Mouse (Mus musculus) kidney, adult 18-20 months (tissue): ENCODE measurements around the gene Camkmt.
A peak's percentile ranks its signal among the peaks of the same experiment; 100 is the strongest.

Source experiments
- DNase-seq: peaks from one replicate; pipeline ENCODE4 v3.0.0; 2021

Camkmt gene

GRCm38 (mm10) chr17:85091762-85092161 is 1.4 kb downstream of the Camkmt start:
- no peak for DNase-seq

- DNase-seq, result no peak
These were observed 6.0 kb downstream of the Camkmt start for GRCm38 (mm10) chr17:85096396-85096795.

DNA sequence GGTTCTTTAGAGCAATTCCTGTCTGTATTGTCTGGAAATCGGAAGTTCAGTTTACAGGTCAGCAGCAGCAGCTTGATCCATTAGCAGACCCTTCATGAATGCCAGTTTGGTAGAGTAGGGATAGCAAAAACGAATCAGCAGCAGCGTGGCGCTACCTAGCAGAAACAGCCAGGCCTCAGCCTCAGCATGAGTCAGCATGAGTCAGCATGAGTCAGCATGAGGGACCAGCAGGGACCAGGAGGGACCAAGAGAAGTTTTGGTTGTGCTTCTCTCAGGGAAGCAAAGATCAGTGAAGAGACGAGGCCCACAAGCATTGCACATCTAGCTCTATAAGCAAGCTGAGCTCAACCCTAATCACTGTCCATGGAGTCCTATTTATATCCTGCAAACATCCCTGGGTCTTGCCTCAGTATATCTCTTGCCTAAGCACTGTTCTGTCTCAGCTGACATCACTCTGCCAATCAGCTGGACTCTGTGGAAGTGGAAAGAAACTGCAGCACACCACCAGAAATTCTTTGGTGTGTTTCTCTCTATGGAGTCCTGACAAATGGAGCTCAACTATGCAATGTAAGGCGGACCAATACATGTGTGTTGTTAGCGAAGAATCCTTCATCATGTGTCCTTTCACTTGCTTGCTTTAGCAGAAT is 8.4 kb downstream of the Camkmt start:
- DNase-seq, result no peak

DNA sequence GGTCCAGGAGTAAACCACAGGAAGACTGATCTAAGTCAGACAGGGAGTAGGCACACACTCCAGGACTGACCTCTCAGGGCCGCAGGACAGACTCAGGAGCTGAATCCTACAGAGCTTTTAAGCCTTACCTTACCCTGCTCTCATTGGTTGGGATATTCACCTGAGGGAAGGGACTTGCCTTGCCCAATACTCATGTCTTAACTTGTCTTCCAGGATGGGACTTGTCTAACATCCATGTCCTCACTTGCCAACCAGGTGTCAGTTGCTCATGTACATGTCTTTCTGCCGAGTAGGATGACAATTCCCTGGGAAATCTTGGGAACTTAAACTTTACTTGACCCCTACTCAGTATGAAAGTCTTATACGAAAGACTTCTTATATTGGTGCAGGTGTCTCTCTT is 9.9 kb downstream of the Camkmt start:
- DNase-seq, result no peak

GRCm38 (mm10) chr17:85101751-85102150 is 11.4 kb downstream of the Camkmt start:
- no peak for DNase-seq

GRCm38 (mm10) chr17:85103310-85103709 is 13.0 kb downstream of the Camkmt start:
- DNase-seq, result no peak

GRCm38 (mm10) chr17:85110640-85111039 is 20.3 kb downstream of the Camkmt start:
- no peak for DNase-seq

DNA sequence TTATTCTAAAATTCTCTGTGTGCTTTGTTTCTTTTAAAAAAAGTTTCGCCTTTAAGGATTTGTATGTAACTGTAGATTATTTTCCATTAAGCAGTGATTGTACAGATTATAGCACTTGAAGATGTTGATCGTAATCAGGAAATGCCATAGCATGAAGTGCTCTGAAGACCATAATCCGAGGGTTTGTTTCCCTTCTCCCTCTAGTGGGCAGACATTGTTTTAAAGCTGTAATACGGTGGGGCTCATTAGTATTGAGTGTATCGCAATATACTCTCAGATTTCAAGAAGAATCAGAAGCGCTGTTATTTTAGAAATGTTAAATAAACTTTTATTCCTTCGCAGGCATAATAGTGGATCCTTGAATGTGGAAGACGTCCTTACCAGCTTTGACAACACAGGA is 23.1 kb downstream of the Camkmt start:
- no peak for DNase-seq

DNA sequence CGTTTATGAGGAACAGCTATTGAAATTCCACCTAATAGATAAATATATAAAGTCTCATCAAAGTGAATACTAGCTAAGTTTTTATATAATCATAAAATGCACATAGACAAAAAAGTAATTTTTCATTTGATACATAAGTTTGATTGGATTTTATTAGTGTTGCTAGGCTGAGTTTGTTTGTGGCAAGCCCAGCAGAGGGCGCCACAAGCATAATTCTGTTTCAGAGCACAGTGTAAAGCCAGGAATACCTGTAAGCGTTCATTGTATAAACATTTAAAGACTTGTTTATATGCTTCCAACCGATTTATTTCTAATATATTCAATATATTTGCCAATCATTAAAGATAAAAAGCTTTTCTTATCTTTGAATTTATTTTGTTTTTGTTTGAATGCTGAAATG is 26.3 kb downstream of the Camkmt start:
- DNase-seq, result peak; percentile 66

GRCm38 (mm10) chr17:85138393-85138792 is 48.0 kb downstream of the Camkmt start:
- DNase-seq, result no peak

DNA sequence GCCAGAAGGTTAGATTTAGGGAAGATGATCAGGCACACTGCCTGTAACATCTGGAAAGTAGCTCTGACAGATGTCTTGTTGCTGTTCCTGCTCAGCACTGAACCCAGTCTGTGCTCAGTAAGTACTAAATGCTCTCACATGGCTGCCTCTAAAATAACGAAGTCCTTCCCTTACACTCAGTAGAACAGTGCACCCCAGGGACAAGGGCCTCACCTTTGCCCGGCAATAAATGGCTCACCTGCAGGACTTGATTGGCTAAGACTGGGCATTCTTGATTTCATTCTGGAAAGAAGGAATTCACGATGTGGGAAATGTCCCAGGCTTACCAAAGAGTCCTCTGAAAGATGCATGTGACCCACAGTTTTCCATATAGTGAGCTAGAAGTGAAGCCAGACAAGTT is 51.3 kb downstream of the Camkmt start:
- DNase-seq, result no peak

DNA sequence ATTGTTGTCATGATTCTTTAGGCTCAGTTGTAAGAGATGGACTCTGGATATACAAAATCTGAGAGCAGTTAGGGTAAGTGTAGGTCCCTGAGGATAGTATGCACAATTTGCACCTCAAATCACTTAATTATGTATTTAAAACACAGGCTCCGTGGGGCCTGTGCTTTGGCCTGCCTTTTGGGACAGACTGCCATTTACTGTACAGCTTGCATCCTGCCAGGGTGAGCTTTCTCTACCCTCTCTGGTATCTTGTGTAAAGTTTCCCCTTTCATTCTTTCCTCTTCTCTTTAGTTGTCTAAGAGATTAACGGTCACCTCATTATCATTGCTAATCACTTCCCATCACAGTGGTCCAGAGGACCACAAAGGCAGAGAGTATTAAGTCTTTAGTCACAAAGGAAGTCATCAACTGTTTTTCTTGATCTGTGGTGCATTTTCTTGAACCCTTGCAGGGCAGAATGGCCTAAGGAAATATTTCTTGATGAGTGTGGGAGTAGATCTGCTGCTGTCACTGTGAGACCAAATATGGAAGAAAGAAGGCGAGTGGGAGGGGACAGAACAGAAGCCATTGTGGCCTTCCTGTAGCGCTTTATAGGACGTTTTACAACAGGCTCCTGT is 52.3 kb downstream of the Camkmt start:
- no peak for DNase-seq

- DNase-seq, result no peak
These were observed 53.8 kb downstream of the Camkmt start for GRCm38 (mm10) chr17:85144141-85144540.

DNA sequence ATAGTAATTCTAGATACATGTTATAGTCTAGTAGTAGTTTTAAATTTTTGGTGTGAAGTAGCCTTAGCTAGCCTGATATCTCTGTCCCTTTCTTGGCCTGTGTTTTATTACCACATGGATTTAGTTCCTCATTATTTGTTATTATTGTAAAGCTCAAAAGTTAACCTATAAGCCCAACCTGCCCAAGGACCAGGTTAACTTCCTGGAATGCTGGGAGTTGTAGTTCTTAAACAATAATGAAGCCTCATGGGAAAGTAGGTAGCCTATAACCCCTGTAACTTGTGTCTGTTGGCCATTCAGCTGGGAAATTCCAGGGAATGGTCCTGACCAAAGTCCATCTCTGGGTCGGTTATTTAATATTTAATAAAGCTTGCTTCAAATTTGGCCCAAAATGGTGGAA is 58.0 kb downstream of the Camkmt start:
- DNase-seq, result no peak

GRCm38 (mm10) chr17:85149211-85149738 is 58.9 kb downstream of the Camkmt start:
- DNase-seq, result no peak

GRCm38 (mm10) chr17:85151264-85151663 is 60.9 kb downstream of the Camkmt start:
- DNase-seq, result peak; percentile 14

GRCm38 (mm10) chr17:85158202-85158601 is 67.8 kb downstream of the Camkmt start:
- DNase-seq, result no peak

DNA sequence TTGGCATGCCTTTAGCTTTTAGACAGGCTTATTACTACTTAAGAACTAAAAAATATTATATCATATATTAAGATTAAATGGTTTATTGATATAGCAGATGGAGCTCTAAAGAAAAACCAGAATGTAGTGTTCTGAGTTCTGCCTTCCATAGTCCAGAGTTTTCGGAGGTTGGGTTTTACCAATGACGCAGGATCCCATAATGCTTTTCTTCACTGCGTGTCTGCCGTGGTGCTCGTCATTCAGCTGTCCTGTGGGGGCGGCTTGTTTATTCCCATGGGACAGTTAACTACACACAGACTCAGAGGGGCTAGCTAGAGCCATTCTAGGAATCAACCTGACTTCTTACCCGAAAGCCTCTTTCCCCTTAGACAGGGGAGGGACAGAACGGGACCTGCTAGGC is 69.2 kb downstream of the Camkmt start:
- no peak for DNase-seq

- no peak for DNase-seq
These were observed 70.4 kb downstream of the Camkmt start for GRCm38 (mm10) chr17:85160786-85161185.

DNA sequence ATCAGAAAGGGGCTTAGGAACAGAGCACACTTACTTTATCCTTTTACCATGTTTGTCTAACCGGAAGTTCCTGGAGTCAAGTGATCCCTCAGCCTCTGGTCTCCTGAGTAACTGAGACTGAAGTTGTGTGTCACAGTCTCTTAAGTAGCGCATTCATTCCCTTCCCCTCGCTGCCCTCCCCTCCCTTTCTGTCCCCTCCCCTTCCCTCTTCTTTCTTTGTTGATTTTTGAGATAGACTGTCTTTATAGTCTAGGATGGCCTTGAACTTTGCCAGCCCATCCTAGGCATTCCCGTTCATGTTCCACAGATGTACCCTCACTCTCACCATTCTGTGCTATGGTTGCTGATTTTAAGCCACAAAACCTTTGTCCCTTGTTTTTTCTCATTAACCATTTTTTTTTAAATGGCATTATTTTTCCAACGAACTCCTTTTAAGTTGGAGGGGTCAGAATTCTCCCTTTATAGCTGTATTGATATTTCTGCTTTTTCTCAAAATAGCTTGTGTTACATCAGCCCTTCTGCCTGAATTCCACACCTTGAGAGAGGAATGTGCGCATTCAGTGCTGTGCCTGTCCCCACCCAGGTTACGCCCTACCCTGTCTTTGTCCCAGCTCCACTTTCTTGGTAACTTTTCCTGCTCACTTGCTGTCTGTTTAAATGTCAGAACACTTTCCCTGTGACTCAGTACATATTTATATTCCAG is 72.4 kb downstream of the Camkmt start:
- DNase-seq, result no peak

DNA sequence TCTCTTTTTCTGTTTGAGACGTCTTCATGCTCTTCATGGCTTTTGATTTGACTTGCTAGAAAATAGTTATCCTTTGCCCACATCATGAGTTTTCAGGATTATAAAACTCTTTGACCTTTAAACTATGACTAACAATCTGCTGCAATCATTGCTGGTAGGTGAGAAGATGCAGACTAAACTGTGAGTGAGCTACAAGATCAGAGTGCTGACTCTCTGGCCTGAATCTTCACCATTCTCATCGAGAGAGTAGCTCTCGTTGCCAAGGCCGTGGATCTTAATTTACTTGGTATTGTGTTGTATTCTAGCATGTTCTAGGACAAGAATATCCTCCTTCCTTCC is 72.9 kb downstream of the Camkmt start:
- DNase-seq, result no peak

GRCm38 (mm10) chr17:85168761-85169160 is 78.4 kb downstream of the Camkmt start:
- no peak for DNase-seq

GRCm38 (mm10) chr17:85170541-85171255 is 80.3 kb downstream of the Camkmt start:
- DNase-seq, result no peak

- DNase-seq, result no peak
These were observed 81.6 kb downstream of the Camkmt start for GRCm38 (mm10) chr17:85171951-85172350.
